Mouse (Mus musculus) monocyte, adult 2 months (primary cell): ENCODE data around the gene Kcnh4.
A peak's percentile ranks its signal among the peaks of the same experiment; 100 is the strongest.

Source experiments
- DNase-seq, 2 experiments: peaks; one replicate each; pipeline ENCODE4 v3.0.0; 2022; ENCODE audit warnings: low spot score in 2 of 2, low read depth in 1 of 2

Gene Kcnh4

GRCm38 (mm10) chr11:100766726-100767125, 7.0 kb upstream of the Kcnh4 start:
- no peak for DNase-seq

- DNase-seq = no peak
Observed at GRCm38 (mm10) chr11:100762831-100763230, 3.1 kb upstream of the Kcnh4 start, which contains the start of gene Hcrt. Gene Hcrt (minus strand): TSS chr11:100762931.

GRCm38 (mm10) chr11:100761547-100762045, 1.9 kb upstream of the Kcnh4 start:
- peak; percentile 54 to 83 for DNase-seq

GRCm38 (mm10) chr11:100758707-100759610, 783 bp downstream of the Kcnh4 start:
- DNase-seq = no peak

GRCm38 (mm10) chr11:100757566-100757965, 2.2 kb downstream of the Kcnh4 start:
- DNase-seq = no peak

- no peak for DNase-seq
Observed at GRCm38 (mm10) chr11:100756476-100756875, 3.3 kb downstream of the Kcnh4 start.

- DNase-seq = no peak
Observed at GRCm38 (mm10) chr11:100754693-100755057, 5.1 kb downstream of the Kcnh4 start.

- no peak for DNase-seq
Observed at GRCm38 (mm10) chr11:100754021-100754692, 5.6 kb downstream of the Kcnh4 start.

GRCm38 (mm10) chr11:100752294-100752693, 7.4 kb downstream of the Kcnh4 start:
- DNase-seq = no peak

GRCm38 (mm10) chr11:100750127-100750526, 9.6 kb downstream of the Kcnh4 start:
- no peak for DNase-seq

- DNase-seq = no peak
Observed at GRCm38 (mm10) chr11:100749469-100749868, 10.3 kb downstream of the Kcnh4 start.

GRCm38 (mm10) chr11:100748620-100749019, 11.1 kb downstream of the Kcnh4 start:
- no peak for DNase-seq

GRCm38 (mm10) chr11:100747114-100747513, 12.6 kb downstream of the Kcnh4 start:
- DNase-seq = no peak

- no peak for DNase-seq
Observed at GRCm38 (mm10) chr11:100746546-100746945, 13.2 kb downstream of the Kcnh4 start.

- DNase-seq = no peak
Observed at GRCm38 (mm10) chr11:100745085-100745484, 14.7 kb downstream of the Kcnh4 start.

GRCm38 (mm10) chr11:100741348-100741747, 18.4 kb downstream of the Kcnh4 start:
- DNase-seq = no peak

- no peak for DNase-seq
Observed at GRCm38 (mm10) chr11:100738749-100739148, 21.0 kb downstream of the Kcnh4 start.

- peak; percentile 96 to 99 for DNase-seq
Observed at GRCm38 (mm10) chr11:100738066-100738604, 21.6 kb downstream of the Kcnh4 start, which contains the start of gene Rab5c. Gene Rab5c (minus strand): TSS chr11:100738215.

- no peak for DNase-seq
Observed at GRCm38 (mm10) chr11:100737105-100737733, 22.5 kb downstream of the Kcnh4 start.

GRCm38 (mm10) chr11:100736746-100737080, 23.0 kb downstream of the Kcnh4 start:
- no peak for DNase-seq
